Mouse (Mus musculus) myocyte (in vitro differentiated cells): ENCODE results near the gene Pigk.

Experiments
- E2F4 ChIP-seq: IDR thresholded peaks from one replicate; pipeline ENCODE4 v1.6.1; 2011; ENCODE audit warnings: mild to moderate bottlenecking, control low read depth, moderate library complexity; ENCODE audit not compliant: insufficient read depth
- MYOG ChIP-seq, 3 experiments: IDR thresholded peaks; one replicate each; pipeline ENCODE4 v1.6.1; 2011; ENCODE audit warnings: control low read depth in 2 of 3, low read depth in 2 of 3, mild to moderate bottlenecking in 2 of 3; ENCODE audit not compliant: insufficient read length in 2 of 3, control insufficient read depth in 1 of 3, insufficient read depth in 1 of 3
- POLR2A ChIP-seq: IDR thresholded peaks from one replicate; pipeline ENCODE4 v1.6.1; 2011; ENCODE audit warnings: low read depth, mild to moderate bottlenecking, control low read depth, moderate library complexity; ENCODE audit not compliant: insufficient read length
- REST ChIP-seq: IDR thresholded peaks from one replicate; pipeline ENCODE4 v1.6.1; 2011; ENCODE audit warnings: mild to moderate bottlenecking, control low read depth, moderate library complexity; ENCODE audit not compliant: insufficient read depth, insufficient read length
- USF1 ChIP-seq: IDR thresholded peaks from one replicate; pipeline ENCODE4 v1.6.1; 2011; ENCODE audit warnings: low read depth, mild to moderate bottlenecking, control low read depth, moderate library complexity

GRCm38 (mm10) chr3:152925364-152925763 is 211.5 kb downstream of the Pigk start:
- TF ChIP-seq POLR2A (no peak), MYOG (IDR thresholded peaks at IDR 0.05; ENCODE audit: control insufficient read depth in 1 of 3, insufficient read depth in 1 of 3, insufficient read length in 2 of 3, low read depth in 2 of 3) (no peak), REST (no peak), USF1 (no peak), E2F4 (no peak)
